Comparison of ENCODE assay signal across 18 mouse cellular contexts in genomic region chr6:137703431-137703830, GRCm38 (mm10). TPM values are rescaled to one million over a fixed set of nuclear protein-coding genes. Genes with fewer than 3 reads are reported as not detected.
DNase-seq lines count a peak whose midpoint lies in the region; ATAC-seq and TF ChIP-seq lines count a peak whose summit lies in the region.
"Had no signal": no experiment of that assay in that cellular context is flagged by ENCODE, and none has a peak within 500 bp of the region (broad histone marks: within the 10 kb centered on the region; RNA-seq: fewer than 3 reads in every experiment).

No protein-coding gene starts in this region.

- H3K4me2 ChIP-seq in heart, embryonic 13.5 days: no peak overlapping the region
- no peak overlapping the region for H3K4me2 ChIP-seq in liver, postnatal 0 days (ENCODE audit: low read depth, low read length)
- no peak overlapping the region for H3K4me2 ChIP-seq in heart, embryonic 16.5 days (ENCODE audit: low read depth, low read length)
- no peak overlapping the region for H3K4me2 ChIP-seq in forebrain, embryonic 16.5 days (ENCODE audit: low read length)
- H3K4me2 ChIP-seq: embryonic facial prominence, embryonic 15.5 days; limb, embryonic 15.5 days; midbrain, embryonic 12.5 days; neural tube, embryonic 15.5 days had no signal

- peak overlapping the region; percentile 56 for H3K27ac ChIP-seq in gastrocnemius, adult 2 months
- H3K27ac ChIP-seq in heart, embryonic 13.5 days (replicated peaks): peak overlapping the region; percentile 80
- H3K27ac ChIP-seq in liver, adult 2 months (replicated peaks; ENCODE audit: insufficient read depth, low read depth, low read length): peak overlapping the region; percentile 18
- no peak overlapping the region for H3K27ac ChIP-seq in liver, postnatal 0 days (ENCODE audit: low read depth)
- H3K27ac ChIP-seq in heart, embryonic 16.5 days (ENCODE audit: low read length): peak overlapping the region; percentile 92
- H3K27ac ChIP-seq in forebrain, embryonic 16.5 days (ENCODE audit: low read length): no peak overlapping the region
- H3K27ac ChIP-seq: embryonic facial prominence, embryonic 15.5 days; limb, embryonic 15.5 days; liver, embryonic 15.5 days; midbrain, embryonic 12.5 days; neural tube, embryonic 15.5 days had no signal

- H3K4me1 ChIP-seq in heart, embryonic 13.5 days: peaks cover 27% of the 10 kb centered on the region
- H3K4me1 ChIP-seq in liver, adult 2 months (ENCODE audit: control insufficient read depth, insufficient read depth, low read length): no peaks in the 10 kb centered on the region
- H3K4me1 ChIP-seq in liver, postnatal 0 days (ENCODE audit: insufficient read depth): no peaks in the 10 kb centered on the region
- peaks cover 14% of the 10 kb centered on the region for H3K4me1 ChIP-seq in heart, embryonic 16.5 days (ENCODE audit: control insufficient read depth, insufficient read depth, low read length)
- H3K4me1 ChIP-seq in forebrain, embryonic 16.5 days (replicated peaks; ENCODE audit: control insufficient read depth, insufficient read depth, low read length): peaks cover 4% of the 10 kb centered on the region
- H3K4me1 ChIP-seq: embryonic facial prominence, embryonic 15.5 days; limb, embryonic 15.5 days; midbrain, embryonic 12.5 days; neural tube, embryonic 15.5 days had no signal

- no peaks in the 10 kb centered on the region for H3K79me2 ChIP-seq in liver, adult 2 months (ENCODE audit: control insufficient read depth, insufficient read depth, low read length)

- no peak for TF ChIP-seq POLR2A in liver, adult 2 months (IDR thresholded peaks at IDR 0.05; ENCODE audit: extremely low read depth, insufficient read depth, low read length)

- no peak for TF ChIP-seq EP300 in liver, postnatal 0 days (IDR thresholded peaks at IDR 0.05; ENCODE audit: low read depth)

- WGBS in heart, embryonic 13.5 days: 84% methylated on average over 7 of the region's 7 CpGs
- WGBS in liver, adult 2 months: 81% methylated on average over 7 of the region's 7 CpGs
- 79% methylated on average over 7 of the region's 7 CpGs for WGBS in liver, postnatal 0 days (ENCODE audit: insufficient replicate concordance)
- WGBS in heart, embryonic 16.5 days: 79% methylated on average over 7 of the region's 7 CpGs
- 93% methylated on average over 7 of the region's 7 CpGs for WGBS in forebrain, embryonic 16.5 days

- no peak for DNase-seq in gastrocnemius, adult 2 months
- no peak for DNase-seq in gastrocnemius, postnatal 10 days
- DNase-seq in heart, postnatal 36 days: no peak
- no peak for DNase-seq in liver, adult 2 months (ENCODE audit: extremely low read depth, low read depth, low spot score)
- DNase-seq in liver, postnatal 0 days: no peak
- DNase-seq: cerebellum, adult 11 months; cerebellum, adult 9-11 months; left cerebral cortex, postnatal 4 days; thymus, postnatal 14 days had no signal

- intact Hi-C loops in gastrocnemius, adult 2 months (cut with DNase I): no loop called here
- intact Hi-C loops in heart, postnatal 36 days (cut with DNase I): loop anchor here (5.0 kb wide), 2 partner anchors 36 to 146 kb away; no protein-coding TSS in a partner anchor

- no peak overlapping the region for H3K4me3 ChIP-seq in gastrocnemius, adult 2 months
- H3K4me3 ChIP-seq in heart, embryonic 13.5 days: no peak overlapping the region
- no peak overlapping the region for H3K4me3 ChIP-seq in liver, adult 2 months (ENCODE audit: insufficient read depth, low read depth, low read length)
- H3K4me3 ChIP-seq in liver, postnatal 0 days (ENCODE audit: low read depth, low read length): no peak overlapping the region
- no peak overlapping the region for H3K4me3 ChIP-seq in heart, embryonic 16.5 days (ENCODE audit: low read length)
- H3K4me3 ChIP-seq in forebrain, embryonic 16.5 days (replicated peaks; ENCODE audit: low read length): no peak overlapping the region
- H3K4me3 ChIP-seq: embryonic facial prominence, embryonic 15.5 days; limb, embryonic 15.5 days; liver, embryonic 15.5 days; midbrain, embryonic 12.5 days; neural tube, embryonic 15.5 days had no signal

- no peak for ATAC-seq in heart, embryonic 13.5 days (ENCODE audit: extremely low read depth, insufficient number of reproducible peaks, low FRiP score, low TSS enrichment)
- no peak for ATAC-seq in liver, postnatal 0 days
- ATAC-seq in heart, embryonic 16.5 days (replicated peaks; ENCODE audit: extremely low read depth, insufficient read depth, low FRiP score): no peak
- ATAC-seq in forebrain, embryonic 16.5 days: no peak
- ATAC-seq: forebrain, embryonic 14.5 days had no signal

- H3K36me3 ChIP-seq in heart, embryonic 13.5 days: no peaks in the 10 kb centered on the region
- H3K36me3 ChIP-seq in liver, adult 2 months (ENCODE audit: control insufficient read depth, insufficient read depth, low read length): no peaks in the 10 kb centered on the region
- no peaks in the 10 kb centered on the region for H3K36me3 ChIP-seq in liver, postnatal 0 days (replicated peaks; ENCODE audit: insufficient read depth, low read length)
- no peaks in the 10 kb centered on the region for H3K36me3 ChIP-seq in heart, embryonic 16.5 days (ENCODE audit: control insufficient read depth, insufficient read depth)
- H3K36me3 ChIP-seq in forebrain, embryonic 16.5 days (ENCODE audit: control insufficient read depth, insufficient read depth): no peaks in the 10 kb centered on the region
- H3K36me3 ChIP-seq: embryonic facial prominence, embryonic 15.5 days; limb, embryonic 15.5 days; liver, embryonic 15.5 days; midbrain, embryonic 12.5 days; neural tube, embryonic 15.5 days had no signal

- H3K27me3 ChIP-seq in heart, embryonic 13.5 days (replicated peaks): no peaks in the 10 kb centered on the region
- peaks cover 8% of the 10 kb centered on the region; the same call in 1 of the 2 replicates for H3K27me3 ChIP-seq in liver, adult 2 months (ENCODE audit: control insufficient read depth, insufficient read depth, low read length)
- H3K27me3 ChIP-seq in liver, postnatal 0 days (ENCODE audit: insufficient read depth, low read length): no peaks in the 10 kb centered on the region
- no peaks in the 10 kb centered on the region for H3K27me3 ChIP-seq in heart, embryonic 16.5 days (ENCODE audit: control insufficient read depth, insufficient read depth, low read length)
- no peaks in the 10 kb centered on the region for H3K27me3 ChIP-seq in forebrain, embryonic 16.5 days (replicated peaks; ENCODE audit: control insufficient read depth, insufficient read depth, low read length)
- H3K27me3 ChIP-seq: embryonic facial prominence, embryonic 15.5 days; limb, embryonic 15.5 days had no signal

- H3K9ac ChIP-seq in heart, embryonic 13.5 days: no peak overlapping the region
- no peak overlapping the region for H3K9ac ChIP-seq in liver, adult 2 months (ENCODE audit: low read depth, low read length)
- no peak overlapping the region for H3K9ac ChIP-seq in liver, postnatal 0 days (replicated peaks)
- no peak overlapping the region for H3K9ac ChIP-seq in heart, embryonic 16.5 days (ENCODE audit: low read length)
- H3K9ac ChIP-seq in forebrain, embryonic 16.5 days (replicated peaks; ENCODE audit: low read depth, low read length): no peak overlapping the region
- H3K9ac ChIP-seq: embryonic facial prominence, embryonic 15.5 days; limb, embryonic 15.5 days; liver, embryonic 15.5 days; midbrain, embryonic 12.5 days; neural tube, embryonic 15.5 days had no signal

- TF ChIP-seq CTCF in gastrocnemius, adult 2 months (IDR thresholded peaks at IDR 0.05): no peak
- no peak for TF ChIP-seq CTCF in liver, adult 2 months (IDR thresholded peaks at IDR 0.05; ENCODE audit: low read depth, low read length)
- no peak for TF ChIP-seq CTCF in liver, postnatal 0 days (IDR thresholded peaks at IDR 0.05; ENCODE audit: low read depth)

- H3K9me3 ChIP-seq in heart, embryonic 13.5 days: no peaks in the 10 kb centered on the region
- H3K9me3 ChIP-seq in liver, postnatal 0 days (ENCODE audit: low read length): no peaks in the 10 kb centered on the region
- no peaks in the 10 kb centered on the region for H3K9me3 ChIP-seq in heart, embryonic 16.5 days (replicated peaks; ENCODE audit: control insufficient read depth, low read length)
- no peaks in the 10 kb centered on the region for H3K9me3 ChIP-seq in forebrain, embryonic 16.5 days (ENCODE audit: control insufficient read depth, low read length)
- H3K9me3 ChIP-seq: embryonic facial prominence, embryonic 15.5 days; limb, embryonic 15.5 days; liver, embryonic 15.5 days; midbrain, embryonic 12.5 days; neural tube, embryonic 15.5 days had no signal

RNA-seq across cellular contexts. Expression of gene Strap, which starts 31.4 kb away (rescaled TPM):
- 10 to 100 TPM; 84.5 to 87.6 TPM for total RNA-seq in gastrocnemius, adult 2 months (2021)
- 10 to 100 TPM; 91.5 to 92.5 TPM for total RNA-seq in gastrocnemius, postnatal 10 days (2021)
- 114 and 124 TPM in 2 replicates for polyA plus RNA-seq in heart, embryonic 13.5 days (2015; fragmentation: Nextera tagmentation; extraction: Ambion mirVana)
- total RNA-seq in heart, postnatal 36 days (2021): 10 to 100 TPM; 89.3 to 92.3 TPM
- total RNA-seq in liver, adult 2 months (2014; rRNA removed): 47.1 and 50.1 TPM in 2 replicates
- 26.8 and 33.7 TPM in 2 replicates for polyA plus RNA-seq in liver, adult 2 months (2012; rRNA removed)
- polyA plus RNA-seq in liver, postnatal 0 days (2015; fragmentation: Nextera tagmentation; extraction: Ambion mirVana): 57.7 and 60.1 TPM in 2 replicates
- 106 and 125 TPM in 2 replicates for polyA plus RNA-seq in heart, embryonic 16.5 days (2015; fragmentation: Nextera tagmentation; extraction: Ambion mirVana)
- polyA plus RNA-seq in forebrain, embryonic 16.5 days (2015; fragmentation: Nextera tagmentation; extraction: Ambion mirVana): 188 and 201 TPM in 2 replicates

RNA-seq across cellular contexts. Expression of gene Eps8, which starts 48.8 kb away (rescaled TPM):
- 1 to 10 TPM; 4.3 to 6.9 TPM for total RNA-seq in gastrocnemius, adult 2 months (2021)
- 10 to 100 TPM; 11.4 to 14.7 TPM for total RNA-seq in gastrocnemius, postnatal 10 days (2021)
- 17.8 and 22.2 TPM in 2 replicates for polyA plus RNA-seq in heart, embryonic 13.5 days (2015; fragmentation: Nextera tagmentation; extraction: Ambion mirVana)
- 10 to 100 TPM; 12.8 to 14.1 TPM for total RNA-seq in heart, postnatal 36 days (2021)
- total RNA-seq in liver, adult 2 months (2014; rRNA removed): 2.2 TPM in 2 replicates
- 0.67 and 0.89 TPM in 2 replicates for polyA plus RNA-seq in liver, adult 2 months (2012; rRNA removed)
- polyA plus RNA-seq in liver, postnatal 0 days (2015; fragmentation: Nextera tagmentation; extraction: Ambion mirVana): 2.4 and 4.8 TPM in 2 replicates
- polyA plus RNA-seq in heart, embryonic 16.5 days (2015; fragmentation: Nextera tagmentation; extraction: Ambion mirVana): 31.2 and 36.7 TPM in 2 replicates
- 16.6 and 20.9 TPM in 2 replicates for polyA plus RNA-seq in forebrain, embryonic 16.5 days (2015; fragmentation: Nextera tagmentation; extraction: Ambion mirVana)

RNA-seq across cellular contexts. Expression of gene Dera, which starts 50.9 kb away (rescaled TPM):
- 1 to 10 TPM; 6.3 to 9.5 TPM for total RNA-seq in gastrocnemius, adult 2 months (2021)
- 10 to 100 TPM; 12.7 to 14.5 TPM for total RNA-seq in gastrocnemius, postnatal 10 days (2021)
- polyA plus RNA-seq in heart, embryonic 13.5 days (2015; fragmentation: Nextera tagmentation; extraction: Ambion mirVana): 47.7 and 53.8 TPM in 2 replicates
- 1 to 10 TPM; 6.1 to 6.2 TPM for total RNA-seq in heart, postnatal 36 days (2021)
- total RNA-seq in liver, adult 2 months (2014; rRNA removed): 83.4 and 103 TPM in 2 replicates
- 42.8 and 47.1 TPM in 2 replicates for polyA plus RNA-seq in liver, adult 2 months (2012; rRNA removed)
- polyA plus RNA-seq in liver, postnatal 0 days (2015; fragmentation: Nextera tagmentation; extraction: Ambion mirVana): 42.5 and 43.6 TPM in 2 replicates
- polyA plus RNA-seq in heart, embryonic 16.5 days (2015; fragmentation: Nextera tagmentation; extraction: Ambion mirVana): 40.8 and 46.2 TPM in 2 replicates
- polyA plus RNA-seq in forebrain, embryonic 16.5 days (2015; fragmentation: Nextera tagmentation; extraction: Ambion mirVana): 8.9 and 11.3 TPM in 2 replicates

Comparison
In these comparisons a context has a peak if more than half of its experiments do, and no peak if none do; other contexts are left out.
1. H3K27ac ChIP-seq: peak in gastrocnemius, adult 2 months (single experiment), heart, embryonic 13.5 days (single experiment), liver, adult 2 months (single experiment) and heart, embryonic 16.5 days (single experiment); none in liver, postnatal 0 days (single experiment) and forebrain, embryonic 16.5 days (single experiment).